Mouse (Mus musculus) liver, embryonic 16.5 days (tissue): ENCODE measurements around the gene Gm11563. TPM values are rescaled to one million over a fixed set of nuclear protein-coding genes. Genes with fewer than 3 reads are reported as not detected.
"Not testable (repeated sequence)": the region's sequence is repeated elsewhere in the genome, so short reads cannot be mapped to it uniquely, and the experiment has no call there.

ENCODE experiments used
- ATAC-seq: fragments of 200-750 bp; cut with Nextera tagmentation; 2 replicates; pipeline ENCODE4 v1.8.0; 2017; ENCODE audit warnings: low read depth, mild to moderate bottlenecking, moderate number of reproducible peaks, moderate library complexity
- H3K27ac ChIP-seq: fragments of 300-500 bp; sonication (generic); 2 replicates; pipeline ENCODE4 v1.5.1; 2014; ENCODE audit warnings: mild to moderate bottlenecking, low read length
- H3K27me3 ChIP-seq: fragments of 300-500 bp; sonication (generic); 2 replicates; pipeline ENCODE4 v1.6.1; 2014; ENCODE audit warnings: low read depth, low read length, mixed read lengths; ENCODE audit not compliant: control insufficient read depth, insufficient read depth
- H3K36me3 ChIP-seq: fragments of 300-500 bp; sonication (generic); 2 replicates; pipeline ENCODE4 v1.6.1; 2014; ENCODE audit warnings: mild to moderate bottlenecking; ENCODE audit not compliant: control insufficient read depth, insufficient read depth
- H3K4me1 ChIP-seq: fragments of 300-500 bp; sonication (generic); 2 replicates; pipeline ENCODE4 v1.6.1; 2014; ENCODE audit warnings: low read depth, low read length, mixed read lengths; ENCODE audit not compliant: control insufficient read depth
- H3K4me2 ChIP-seq: fragments of 300-500 bp; sonication (generic); 2 replicates; pipeline ENCODE4 v1.6.1; 2014; ENCODE audit warnings: low read depth, low read length, mixed read lengths
- H3K4me3 ChIP-seq: fragments of 300-500 bp; sonication (generic); 2 replicates; pipeline ENCODE4 v1.5.1; 2014; ENCODE audit warnings: low read depth, mild to moderate bottlenecking, low read length
- H3K9ac ChIP-seq: fragments of 300-500 bp; sonication (generic); 2 replicates; pipeline ENCODE4 v1.6.1; 2014; ENCODE audit warnings: low read depth, low read length
- H3K9me3 ChIP-seq: fragments of 300-500 bp; sonication (generic); replicated peaks from 2 replicates; pipeline ENCODE4 v1.6.1; 2016; ENCODE audit warnings: low read length; ENCODE audit not compliant: control insufficient read depth
- WGBS: fragments of 180-500 bp; shearing (Covaris S2); extraction: QIAGEN DNeasy Blood & Tissue Kit; methylation state at CpG from one replicate; pipeline ENCODE4 v1.1.7; 2014; ENCODE audit not compliant: insufficient replicate concordance; 5-methylcytosine and 5-hydroxymethylcytosine counted together
- polyA plus RNA-seq: library from polyadenylated mRNA; unstranded; fragments of >200 nt; fragmentation: Nextera tagmentation; extraction: Ambion mirVana; gene quantifications from 2 replicates; pipeline ENCODE4 v1.2.1, GENCODE M21; 2015

The Gm11563 gene
- not detected in 2 replicates for polyA plus RNA-seq

DNA sequence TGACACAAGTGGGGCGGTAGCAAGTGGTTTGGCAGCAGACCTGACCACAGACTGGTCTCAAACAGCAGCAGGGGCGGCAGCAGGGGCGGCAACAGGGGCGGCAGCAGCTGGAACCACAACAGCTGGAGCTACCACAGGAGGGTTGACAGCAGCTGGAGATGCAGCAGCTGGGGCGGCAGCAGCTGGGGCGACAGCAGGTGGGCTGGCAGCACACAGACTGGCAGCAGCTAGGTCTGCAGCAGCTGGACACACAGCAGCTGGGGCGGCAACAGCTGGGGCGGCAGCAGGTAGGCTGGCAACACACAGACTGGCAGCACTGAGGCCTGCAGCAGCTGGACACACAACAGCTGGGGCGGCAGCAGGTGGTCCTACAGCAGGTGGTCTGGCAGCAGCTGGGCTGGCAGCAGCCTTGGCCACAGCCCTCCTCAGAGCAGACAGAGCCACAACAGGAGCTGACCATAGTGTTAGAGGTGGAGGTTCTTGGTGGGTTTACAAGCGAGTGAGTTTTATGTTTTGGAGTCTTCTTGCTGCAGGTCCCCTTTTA, at the start of gene Gm11563:
TSS of gene Gm11563 (minus strand) at position 494 of the 544 bp plus-strand sequence.
- H3K36me3 ChIP-seq, H3K4me3 ChIP-seq, H3K4me1 ChIP-seq, H3K4me2 ChIP-seq, H3K9me3 ChIP-seq, H3K27ac ChIP-seq, H3K27me3 ChIP-seq, ATAC-seq, H3K9ac ChIP-seq: not testable (repeated sequence)
- 53% methylated on average over 10 of the region's 10 CpGs for WGBS

DNA sequence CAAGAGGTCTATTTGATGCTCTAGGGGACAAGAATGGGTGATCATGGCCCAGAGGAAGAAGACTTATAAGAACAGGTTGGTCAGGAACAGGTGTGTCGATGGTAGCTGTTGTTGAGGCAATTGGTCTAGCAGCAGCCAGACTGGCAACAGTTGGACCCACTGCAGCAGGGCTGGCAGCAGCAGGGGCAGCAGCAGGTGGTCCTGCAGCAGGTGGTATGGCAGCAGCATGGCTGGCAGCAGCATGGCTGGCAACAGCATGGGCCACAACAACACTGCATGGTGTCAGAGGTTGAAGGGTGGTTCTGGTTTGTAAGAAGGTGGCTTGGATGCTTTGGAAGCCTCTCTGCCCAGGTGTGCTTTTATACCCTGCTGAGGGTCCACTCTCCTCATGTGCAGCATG, 31.7 kb upstream of the Gm11563 start, which contains the start of gene Gm14190:
TSS of gene Gm14190 (minus strand) at position 278 of the 400 bp plus-strand sequence.
- H3K4me2 ChIP-seq: no peak within 1 kb of the TSS
- ATAC-seq: no peak
- 68% methylated on average over 1 of the region's 1 CpGs for WGBS
- H3K4me1 ChIP-seq: no peaks in the 10 kb centered on the region
- no peaks in the 10 kb centered on the region for H3K27me3 ChIP-seq
- no peaks in the 10 kb centered on the region for H3K9me3 ChIP-seq
- H3K4me3 ChIP-seq: no peak within 1 kb of the TSS
- H3K27ac ChIP-seq: no peak within 1 kb of the TSS
- H3K36me3 ChIP-seq: no peaks in the 10 kb centered on the region
- no peak within 1 kb of the TSS for H3K9ac ChIP-seq

GRCm38 (mm10) chr11:99685235-99685634, 26.5 kb upstream of the Gm11563 start:
- not testable (repeated sequence) for ATAC-seq, H3K4me1 ChIP-seq, H3K4me3 ChIP-seq, H3K27me3 ChIP-seq, H3K36me3 ChIP-seq, H3K9me3 ChIP-seq, H3K4me2 ChIP-seq, H3K9ac ChIP-seq, H3K27ac ChIP-seq
- WGBS: 52% methylated on average over 1 of the region's 1 CpGs

DNA sequence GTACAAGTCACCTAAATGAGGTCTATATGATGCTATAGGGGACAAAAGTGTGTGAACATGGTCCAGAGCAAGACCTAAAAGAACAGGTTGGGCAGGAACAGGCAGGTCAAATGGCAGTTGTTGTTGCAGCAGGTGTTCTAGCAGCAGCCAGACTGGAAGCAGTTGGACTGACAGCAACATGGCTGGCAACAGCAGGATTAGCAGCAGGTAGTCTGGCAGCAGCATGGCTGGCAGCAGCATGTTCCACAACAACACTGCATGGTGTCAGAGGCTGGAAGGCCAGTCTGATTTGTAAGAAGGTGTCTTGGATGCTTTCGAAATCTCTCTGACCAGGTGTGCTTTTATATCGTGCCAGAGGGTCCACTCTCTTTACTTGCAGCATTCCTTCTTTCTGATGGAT, 24.7 kb upstream of the Gm11563 start:
- no peaks in the 10 kb centered on the region for H3K27me3 ChIP-seq
- no peak overlapping the region for H3K4me3 ChIP-seq
- H3K4me1 ChIP-seq: no peaks in the 10 kb centered on the region
- H3K36me3 ChIP-seq: no peaks in the 10 kb centered on the region
- H3K9me3 ChIP-seq: no peaks in the 10 kb centered on the region
- no peak for ATAC-seq
- H3K4me2 ChIP-seq: no peak overlapping the region
- H3K27ac ChIP-seq: no peak overlapping the region
- WGBS: 53% methylated on average over 2 of the region's 2 CpGs
- H3K9ac ChIP-seq: no peak overlapping the region

DNA sequence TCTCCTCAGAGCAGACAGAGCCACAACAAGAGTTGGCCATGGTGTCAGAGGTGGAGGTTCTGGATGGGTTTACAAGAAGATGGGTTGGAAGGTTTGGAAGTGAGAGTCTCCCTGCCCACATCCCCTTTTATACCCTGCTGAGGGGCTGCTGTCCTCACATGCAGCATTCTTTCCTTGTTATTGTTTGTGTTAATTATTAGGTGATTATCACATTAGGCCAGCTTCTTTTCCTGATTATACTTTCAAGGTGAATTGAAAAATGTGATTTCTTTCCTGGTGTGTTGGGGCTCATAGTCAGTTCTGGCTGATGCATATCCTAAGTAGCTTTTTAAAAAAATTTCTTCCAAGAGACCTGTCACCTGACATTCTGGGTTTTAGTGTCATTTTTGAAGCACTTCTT, 7.1 kb upstream of the Gm11563 start, which contains the start of gene Krtap4-6:
TSS of gene Krtap4-6 (minus strand) at position 101 of the 400 bp plus-strand sequence.
- Histone ChIP-seq H3K9me3 (no peaks in the 10 kb centered on the region), H3K36me3 (no peaks in the 10 kb centered on the region), H3K4me3 (no peak within 1 kb of the TSS), H3K4me1 (no peaks in the 10 kb centered on the region), H3K27ac (no peak within 1 kb of the TSS), H3K27me3 (no peaks in the 10 kb centered on the region), H3K9ac (no peak within 1 kb of the TSS), H3K4me2 (no peak within 1 kb of the TSS)
- ATAC-seq: no peak

DNA sequence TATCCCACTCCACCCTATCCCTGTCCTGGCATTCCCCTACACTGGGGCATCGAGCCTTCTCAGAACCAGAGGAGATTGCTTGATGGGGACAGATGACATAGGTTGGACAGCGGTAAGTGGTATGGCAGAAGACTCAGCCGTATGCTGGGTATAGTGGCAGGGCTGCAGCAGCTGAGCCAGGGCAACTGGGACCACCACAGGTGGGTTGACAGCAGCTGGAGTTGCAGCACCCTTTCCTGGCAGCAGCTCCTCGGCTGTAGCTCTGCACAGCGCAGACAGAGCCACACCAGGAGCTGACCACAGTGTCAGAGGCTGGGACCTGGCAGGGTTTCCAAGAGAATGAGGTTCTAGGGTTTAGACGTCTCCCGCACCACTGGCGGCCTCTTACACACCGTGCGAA, 4.0 kb upstream of the Gm11563 start:
- H3K9ac ChIP-seq: no peak overlapping the region
- H3K4me1 ChIP-seq: no peaks in the 10 kb centered on the region
- H3K36me3 ChIP-seq: no peaks in the 10 kb centered on the region
- no peaks in the 10 kb centered on the region for H3K9me3 ChIP-seq
- H3K27me3 ChIP-seq: no peaks in the 10 kb centered on the region
- no peak overlapping the region for H3K27ac ChIP-seq
- 66% methylated on average over 10 of the region's 10 CpGs for WGBS
- ATAC-seq: no peak
- H3K4me3 ChIP-seq: no peak overlapping the region
- no peak overlapping the region for H3K4me2 ChIP-seq

GRCm38 (mm10) chr11:99659256-99659655, 496 bp upstream of the Gm11563 start:
- no peak for ATAC-seq
- Histone ChIP-seq H3K9me3 (no peaks in the 10 kb centered on the region), H3K4me1 (no peaks in the 10 kb centered on the region), H3K27ac (no peak overlapping the region), H3K4me2 (no peak overlapping the region), H3K36me3 (no peaks in the 10 kb centered on the region), H3K4me3 (no peak overlapping the region), H3K9ac (no peak overlapping the region), H3K27me3 (no peaks in the 10 kb centered on the region)
- 78% methylated on average over 4 of the region's 4 CpGs for WGBS

DNA sequence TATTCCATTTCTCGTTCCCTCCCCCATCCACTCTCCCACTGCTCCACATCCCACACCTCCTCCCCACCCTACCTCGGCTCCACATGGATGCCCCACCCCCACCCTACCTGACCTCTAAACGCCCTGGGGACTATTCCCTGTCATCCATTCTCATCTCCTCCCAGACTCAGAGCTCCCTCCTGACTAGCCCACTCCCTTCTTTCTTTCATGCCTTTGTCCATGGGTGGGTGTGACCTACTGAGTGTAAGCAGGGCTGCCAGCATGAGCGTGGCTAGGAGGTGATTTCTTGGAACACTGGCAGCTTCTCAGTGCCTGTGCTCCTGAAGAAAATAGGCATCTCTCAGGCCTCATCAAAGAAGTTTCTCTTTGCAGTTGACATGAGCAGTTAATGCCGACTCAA, 1.7 kb downstream of the Gm11563 start:
- Histone ChIP-seq H3K27ac (no peak overlapping the region), H3K4me1 (no peaks in the 10 kb centered on the region), H3K36me3 (no peaks in the 10 kb centered on the region), H3K9ac (no peak overlapping the region), H3K4me2 (no peak overlapping the region), H3K4me3 (no peak overlapping the region), H3K9me3 (no peaks in the 10 kb centered on the region), H3K27me3 (no peaks in the 10 kb centered on the region)
- ATAC-seq: no peak
- 40% methylated on average over 5 of the region's 5 CpGs for WGBS

DNA sequence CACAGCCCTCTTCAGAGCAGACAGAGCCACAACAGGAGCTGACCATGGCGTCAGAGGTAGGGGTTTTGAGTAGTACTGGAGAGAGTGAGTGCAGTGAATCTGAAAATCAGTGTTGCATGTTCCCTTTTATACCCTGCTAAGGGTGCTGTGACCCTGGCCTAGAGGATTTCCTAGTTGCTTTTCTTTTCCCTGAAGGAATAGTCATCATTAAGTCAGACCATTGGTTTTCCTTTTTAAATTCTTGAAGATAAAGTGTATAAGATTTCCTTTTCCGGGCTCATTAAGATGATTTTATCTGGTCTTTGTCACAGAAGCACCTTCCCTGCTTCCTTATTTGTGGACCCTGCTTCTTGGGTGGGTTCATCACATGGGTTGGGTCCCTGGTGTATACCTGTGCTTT, 8.6 kb downstream of the Gm11563 start, which contains the start of gene Gm11555:
TSS of gene Gm11555 (minus strand) at position 101 of the 400 bp plus-strand sequence.
- Histone ChIP-seq H3K9ac (no peak within 1 kb of the TSS), H3K4me3 (no peak within 1 kb of the TSS), H3K9me3 (no peaks in the 10 kb centered on the region), H3K27ac (no peak within 1 kb of the TSS), H3K4me1 (no peaks in the 10 kb centered on the region), H3K27me3 (no peaks in the 10 kb centered on the region), H3K4me2 (no peak within 1 kb of the TSS), H3K36me3 (no peaks in the 10 kb centered on the region)
- 47% methylated on average over 2 of the region's 2 CpGs for WGBS
- ATAC-seq: no peak
